Mouse (Mus musculus): ENCODE results near the gene Bloc1s4.

Gene Bloc1s4

GRCm38 (mm10) chr5:36739829-36740228 lies 8.6 kb downstream of the Bloc1s4 start:
- DNase-seq (ENCODE audit: low spot score in 2 of 2), result no peak

DNA sequence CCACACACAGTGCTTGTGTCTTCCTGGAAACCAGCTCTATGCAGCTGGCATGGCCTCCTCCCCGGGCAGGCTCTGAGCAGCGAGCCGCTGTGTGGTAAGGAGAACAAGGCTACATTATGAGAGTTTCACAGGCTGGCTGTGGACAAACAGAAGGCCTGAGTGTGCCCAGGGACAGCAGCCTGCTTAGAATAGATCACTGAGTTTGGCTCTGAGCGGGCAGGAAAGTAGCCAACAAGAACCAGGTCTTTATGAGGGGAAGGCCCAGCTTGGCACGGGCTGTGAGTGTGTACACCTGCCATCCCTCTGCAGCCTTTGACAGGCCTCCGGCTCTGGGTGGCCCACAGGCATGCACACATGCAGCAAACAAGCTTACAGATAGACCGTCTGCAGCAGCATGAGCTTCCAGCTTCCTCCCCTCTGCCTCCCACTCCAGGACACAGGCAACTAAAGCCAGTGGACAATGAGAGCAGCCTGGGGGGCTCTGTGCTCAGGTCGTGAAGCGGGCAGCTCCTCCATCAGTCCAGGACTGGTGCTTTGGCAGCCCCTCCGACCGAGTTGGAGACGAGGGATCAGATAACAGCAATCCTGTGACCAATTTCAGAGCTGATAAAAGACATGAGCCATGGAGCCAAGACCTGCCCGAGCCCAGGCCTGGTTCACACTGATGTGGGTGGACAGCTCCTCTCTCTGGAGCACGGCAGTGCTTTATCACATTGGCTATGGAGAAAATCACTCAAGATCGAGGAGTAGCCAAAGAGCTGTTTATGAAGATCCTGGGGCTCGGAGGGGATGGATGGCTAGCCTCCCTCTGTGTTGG lies 9.4 kb downstream of the Bloc1s4 start:
- DNase-seq (ENCODE audit: low spot score in 2 of 2), result peak; percentile 56 to 69

DNA sequence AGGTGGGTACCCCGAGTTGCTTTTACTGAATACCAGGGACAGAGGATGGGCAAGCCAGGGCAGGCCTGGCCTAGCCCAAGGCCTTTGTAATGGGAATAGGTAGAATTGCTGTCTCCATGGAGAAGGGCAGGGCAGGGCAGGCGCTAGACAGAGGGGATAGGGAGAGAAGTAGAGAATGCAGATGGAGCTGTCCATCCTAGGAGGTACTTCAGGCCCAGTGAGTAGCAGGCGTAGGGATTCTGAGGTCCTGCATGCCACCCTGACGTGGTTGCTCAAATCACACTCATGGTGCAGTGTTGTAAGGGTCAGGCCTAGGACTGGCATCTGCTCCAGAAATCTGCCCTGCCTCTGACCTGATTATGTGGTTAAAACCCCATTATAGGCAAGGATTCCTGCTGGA lies 10.7 kb downstream of the Bloc1s4 start:
- DNase-seq (ENCODE audit: low spot score in 2 of 2), result no peak

- DNase-seq (ENCODE audit: low spot score in 2 of 2), result no peak
Measured at GRCm38 (mm10) chr5:36736009-36736408, 12.4 kb downstream of the Bloc1s4 start.

GRCm38 (mm10) chr5:36735106-36735505 lies 13.3 kb downstream of the Bloc1s4 start:
- DNase-seq (ENCODE audit: low spot score in 2 of 2), result no peak

GRCm38 (mm10) chr5:36733405-36733804 lies 15.0 kb downstream of the Bloc1s4 start:
- no peak for DNase-seq (ENCODE audit: low spot score in 2 of 2)

- DNase-seq (ENCODE audit: low spot score in 2 of 2), result no peak
Measured at GRCm38 (mm10) chr5:36731901-36732652, 16.4 kb downstream of the Bloc1s4 start.

DNA sequence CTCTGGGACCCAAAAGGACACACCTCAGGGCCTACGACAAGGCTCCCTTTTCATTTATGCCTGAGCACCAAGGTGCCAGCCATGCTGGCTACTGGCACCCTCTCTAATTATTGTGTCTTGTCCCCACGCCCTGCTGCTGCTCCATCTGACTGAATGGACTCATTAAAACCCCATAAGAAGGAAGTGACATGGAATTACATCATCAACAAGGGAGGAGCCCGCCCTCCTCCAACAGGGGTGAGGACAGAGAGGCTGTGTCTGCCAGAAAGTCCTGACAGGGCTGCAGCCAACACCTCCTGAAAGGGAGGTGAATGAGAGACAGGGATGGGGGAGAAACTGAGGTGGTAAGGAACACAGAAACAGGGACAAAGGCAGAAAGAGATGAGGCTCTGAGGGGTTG lies 17.8 kb downstream of the Bloc1s4 start:
- DNase-seq (ENCODE audit: low spot score in 2 of 2), result no peak

- DNase-seq (ENCODE audit: low spot score in 2 of 2), result no peak
Measured at GRCm38 (mm10) chr5:36729923-36730322, 18.5 kb downstream of the Bloc1s4 start.

GRCm38 (mm10) chr5:36729086-36729473 lies 19.4 kb downstream of the Bloc1s4 start:
- no peak for DNase-seq (ENCODE audit: low spot score in 2 of 2)

GRCm38 (mm10) chr5:36728403-36729085 lies 19.9 kb downstream of the Bloc1s4 start:
- DNase-seq (ENCODE audit: low spot score in 2 of 2), result no peak

- DNase-seq (ENCODE audit: low spot score in 2 of 2), result no peak
Measured at GRCm38 (mm10) chr5:36727776-36728175, 20.7 kb downstream of the Bloc1s4 start.

DNA sequence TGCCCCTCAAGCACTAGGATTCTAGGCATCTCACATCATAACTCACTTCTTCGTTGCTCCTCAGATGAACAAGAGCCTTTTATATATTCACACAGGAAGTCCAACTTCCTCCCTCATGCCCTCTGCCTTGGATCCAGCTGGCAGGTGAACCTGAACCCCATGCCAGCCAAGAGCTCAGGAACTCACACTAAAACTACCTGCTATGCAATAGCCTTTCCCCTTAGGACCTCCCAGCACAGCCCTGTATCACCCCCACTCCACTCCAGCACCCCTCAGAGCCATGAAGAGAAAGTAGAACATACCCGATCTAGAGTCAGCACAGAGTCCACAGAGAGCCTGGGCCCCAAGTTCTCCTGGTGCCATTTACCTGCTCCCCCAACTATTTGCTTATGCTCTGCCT lies 21.3 kb downstream of the Bloc1s4 start:
- DNase-seq (ENCODE audit: low spot score in 2 of 2), result no peak

DNA sequence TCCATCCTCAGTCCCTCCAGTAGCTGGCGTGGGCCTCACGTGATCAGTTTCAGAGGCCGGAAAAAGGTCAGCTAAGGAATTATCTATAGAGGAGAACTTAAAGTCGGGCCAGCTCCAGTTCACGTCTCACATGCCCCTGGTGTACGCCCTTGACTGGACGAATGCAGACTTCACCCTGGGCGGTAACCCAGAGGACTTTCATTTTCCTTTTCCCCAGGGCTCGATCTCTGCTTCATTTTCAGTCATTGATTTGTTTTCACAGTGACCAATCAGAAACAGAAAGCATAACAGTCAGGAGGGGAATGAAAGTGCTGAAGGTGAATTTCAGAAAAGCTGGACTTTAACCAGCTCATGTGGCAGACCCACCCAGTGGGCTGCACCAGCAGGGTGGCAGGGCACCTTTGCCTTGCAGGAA lies 22.1 kb downstream of the Bloc1s4 start:
- DNase-seq (ENCODE audit: low spot score in 2 of 2), result no peak

GRCm38 (mm10) chr5:36725861-36726260 lies 22.6 kb downstream of the Bloc1s4 start:
- DNase-seq (ENCODE audit: low spot score in 2 of 2), result no peak

DNA sequence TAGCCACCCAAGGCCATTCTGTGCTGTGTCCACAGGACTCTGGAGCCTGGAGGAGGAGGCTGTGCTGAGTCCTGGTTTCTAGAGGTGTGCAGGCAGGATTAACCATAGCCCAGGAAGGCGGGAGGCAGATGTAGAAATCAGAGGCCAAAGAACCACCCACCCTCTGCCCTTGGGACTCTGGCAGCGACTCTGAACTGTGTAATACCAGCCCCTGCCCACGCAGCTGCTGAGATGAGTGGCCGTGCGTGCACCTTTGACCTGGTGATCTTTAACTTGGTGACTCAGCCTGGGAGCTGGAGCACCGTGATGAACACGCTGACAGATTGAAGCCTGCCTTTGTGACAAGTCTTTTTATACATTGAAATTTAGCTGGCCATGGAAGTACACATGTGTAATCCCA lies 24.2 kb downstream of the Bloc1s4 start:
- DNase-seq (ENCODE audit: low spot score in 2 of 2), result no peak

- DNase-seq (ENCODE audit: low spot score in 2 of 2), result no peak
Measured at GRCm38 (mm10) chr5:36723356-36723755, 25.1 kb downstream of the Bloc1s4 start.

DNA sequence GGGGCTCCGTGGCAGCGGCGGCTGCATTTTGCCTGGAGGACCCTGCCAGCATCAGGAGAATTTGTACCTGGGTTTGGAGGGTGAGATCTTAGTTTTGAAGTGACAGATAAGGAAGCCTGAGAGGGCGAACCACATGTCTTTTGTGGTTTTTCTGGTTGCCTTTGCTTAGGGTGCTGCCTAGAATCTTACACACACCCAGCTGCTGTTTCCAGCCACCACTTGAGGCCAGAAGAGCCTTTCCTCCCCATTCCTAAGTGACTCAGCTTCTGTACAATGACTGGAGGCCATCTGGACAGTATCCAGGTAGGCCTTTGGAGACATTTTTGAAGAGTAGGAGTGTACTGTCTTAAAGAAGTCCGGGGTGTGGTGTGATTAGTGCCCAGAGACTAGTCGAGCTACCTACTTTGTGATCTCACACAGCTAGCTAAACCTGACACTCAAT lies 26.0 kb downstream of the Bloc1s4 start:
- no peak for DNase-seq (ENCODE audit: low spot score in 2 of 2)

GRCm38 (mm10) chr5:36720710-36721375 lies 27.6 kb downstream of the Bloc1s4 start:
- no peak for DNase-seq (ENCODE audit: low spot score in 2 of 2)

DNA sequence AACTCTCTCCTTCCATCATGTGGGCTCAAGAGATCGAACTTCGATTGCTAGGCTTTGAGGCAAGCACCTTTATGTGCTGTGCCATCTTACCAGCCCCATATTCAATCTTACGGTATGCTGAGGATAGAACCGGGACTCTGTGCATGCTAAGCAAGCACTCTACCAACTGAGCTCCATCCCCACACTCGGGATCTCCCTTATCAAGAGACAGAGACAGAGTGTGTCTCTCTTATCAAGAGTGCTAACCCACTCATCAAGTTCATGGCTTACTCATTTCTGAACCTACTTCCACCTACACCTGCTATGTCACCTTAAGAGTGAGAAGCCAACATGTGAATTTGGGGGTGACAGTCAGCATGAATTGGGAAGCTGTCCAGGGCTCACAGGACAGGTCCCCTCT lies 28.2 kb downstream of the Bloc1s4 start:
- no peak for DNase-seq (ENCODE audit: low spot score in 2 of 2)

DNA sequence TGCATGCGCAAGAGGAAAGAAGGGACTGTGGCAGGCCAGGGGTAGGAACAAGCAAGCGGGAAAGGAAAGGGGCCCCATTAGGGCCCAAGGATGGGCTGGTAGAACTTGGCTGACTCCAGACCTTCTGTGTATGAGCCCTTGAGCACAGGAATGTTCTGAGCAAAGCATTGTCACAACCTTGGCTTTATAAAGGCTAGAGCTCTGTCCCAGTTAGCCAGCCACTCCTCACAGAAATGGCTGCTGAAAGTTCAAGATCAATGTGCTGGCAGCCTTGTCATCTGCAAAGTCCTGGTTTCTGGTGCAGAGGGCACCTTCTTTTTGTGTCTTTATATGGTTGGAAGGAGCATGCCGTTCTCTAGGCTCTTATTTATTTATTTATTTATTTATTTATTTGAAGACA lies 28.8 kb downstream of the Bloc1s4 start:
- DNase-seq (ENCODE audit: low spot score in 2 of 2), result no peak

GRCm38 (mm10) chr5:36719135-36719534 lies 29.3 kb downstream of the Bloc1s4 start:
- DNase-seq (ENCODE audit: low spot score in 2 of 2), result no peak
